Mouse (Mus musculus) spleen, adult 2 months (tissue): ENCODE measurements around the gene Bag6.

ENCODE experiments used
- CTCF ChIP-seq: fragments of 200-500 bp; IDR thresholded peaks from 2 replicates; pipeline ENCODE4 v1.5.1; 2011; ENCODE audit warnings: mild to moderate bottlenecking, inconsistent platforms; ENCODE audit not compliant: insufficient read depth, insufficient read length, insufficient replicate concordance; ENCODE audit errors: extremely low read depth
- POLR2A ChIP-seq: fragments of 200-500 bp; IDR thresholded peaks from 2 replicates; pipeline ENCODE4 v1.6.1; 2011; ENCODE audit warnings: low read depth, low read length, inconsistent platforms

GRCm38 (mm10) chr17:35173329-35173728 lies 38.4 kb downstream of the Bag6 start:
- no peak for TF ChIP-seq POLR2A
- no peak for TF ChIP-seq CTCF
